Mouse (Mus musculus) forebrain, embryonic 15.5 days (tissue): ENCODE measurements around the gene Itih3. TPM values are rescaled to one million over a fixed set of nuclear protein-coding genes. Genes with fewer than 3 reads are reported as not detected.

Experiments used
- ATAC-seq: fragments of 200-750 bp; cut with Nextera tagmentation; replicated peaks from 2 replicates; pipeline ENCODE4 v1.8.0; 2017; ENCODE audit warnings: mild to moderate bottlenecking, moderate TSS enrichment, moderate library complexity
- H3K27ac ChIP-seq: fragments of 300-500 bp; sonication (generic); replicated peaks from 2 replicates; pipeline ENCODE4 v1.5.1; 2015; ENCODE audit warnings: mild to moderate bottlenecking, inconsistent platforms
- H3K27me3 ChIP-seq: fragments of 300-500 bp; sonication (generic); 2 replicates; pipeline ENCODE4 v1.6.1; 2015; ENCODE audit warnings: inconsistent platforms
- H3K36me3 ChIP-seq: fragments of 300-500 bp; sonication (generic); 2 replicates; pipeline ENCODE4 v1.6.1; 2015; ENCODE audit warnings: mild to moderate bottlenecking, inconsistent platforms
- H3K4me1 ChIP-seq: fragments of 300-500 bp; sonication (generic); 2 replicates; pipeline ENCODE4 v1.6.1; 2015; ENCODE audit warnings: inconsistent platforms
- H3K4me2 ChIP-seq: fragments of 300-500 bp; sonication (generic); replicated peaks from 2 replicates; pipeline ENCODE4 v1.6.1; 2015; ENCODE audit warnings: mild to moderate bottlenecking, inconsistent platforms
- H3K4me3 ChIP-seq: fragments of 300-500 bp; sonication (generic); 2 replicates; pipeline ENCODE4 v1.5.1; 2015; ENCODE audit warnings: mild to moderate bottlenecking, inconsistent platforms
- H3K9ac ChIP-seq: fragments of 300-500 bp; sonication (generic); replicated peaks from 2 replicates; pipeline ENCODE4 v1.6.1; 2015; ENCODE audit warnings: mild to moderate bottlenecking, inconsistent platforms
- H3K9me3 ChIP-seq: fragments of 300-500 bp; sonication (generic); 2 replicates; pipeline ENCODE4 v1.6.1; 2016; ENCODE audit warnings: inconsistent platforms
- WGBS: fragments of 180-500 bp; shearing (Covaris S2); methylation state at CpG from one replicate; pipeline ENCODE4 v1.1.7; 2015; ENCODE audit warnings: mixed read lengths; 5-methylcytosine and 5-hydroxymethylcytosine counted together
- polyA plus RNA-seq: library from polyadenylated mRNA; unstranded; fragments of >200 nt; fragmentation: Nextera tagmentation; extraction: Ambion mirVana; gene quantifications from 2 replicates; pipeline ENCODE4 v1.2.1, GENCODE M21; 2015

Gene Itih3
- 0.38 and 0.53 TPM in 2 replicates for polyA plus RNA-seq

DNA sequence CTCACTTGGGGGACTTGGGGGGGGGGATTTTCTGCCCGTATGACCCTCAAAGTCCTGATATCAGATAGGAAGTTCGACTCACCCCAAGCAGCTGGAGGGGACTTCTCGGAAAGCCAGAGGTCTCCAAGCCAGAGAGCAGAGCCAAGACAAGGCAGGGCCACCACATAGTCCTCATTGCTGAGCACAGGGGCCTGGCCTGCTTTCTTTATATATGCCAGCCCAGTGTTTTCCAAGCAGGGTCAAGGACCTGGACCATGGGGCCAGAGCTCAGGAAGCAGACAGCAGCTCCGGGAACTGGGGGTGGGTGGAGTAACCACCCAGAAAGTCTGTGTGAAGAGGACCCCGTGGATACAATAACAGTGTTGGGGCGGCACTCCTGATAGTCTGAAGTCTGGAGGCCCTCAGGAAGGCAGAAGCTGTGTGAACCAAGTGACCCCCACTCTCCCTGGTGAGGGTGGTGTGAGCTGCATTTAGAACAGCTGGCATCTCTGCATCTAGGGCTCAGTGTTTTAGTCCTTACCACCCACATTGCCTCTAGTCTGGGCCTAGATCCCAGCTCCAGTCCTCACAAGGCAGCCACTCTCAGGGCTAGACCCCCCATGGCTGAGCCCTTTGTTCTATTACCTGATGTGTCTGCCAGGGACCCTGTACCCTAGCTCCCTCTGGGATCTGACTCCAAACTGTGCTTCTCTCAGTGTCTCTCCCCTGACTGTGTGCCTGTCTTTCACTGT, at the start of gene Itih3:
Gene Itih3 (minus strand): TSS at position 386 of the 731 bp plus-strand sequence.
- H3K27me3 ChIP-seq = no peaks in the 10 kb centered on the region
- ATAC-seq = no peak
- H3K4me2 ChIP-seq = no peak within 1 kb of the TSS
- no peaks in the 10 kb centered on the region for H3K9me3 ChIP-seq
- no peak within 1 kb of the TSS for H3K4me3 ChIP-seq
- no peak within 1 kb of the TSS for H3K27ac ChIP-seq
- H3K9ac ChIP-seq = no peak within 1 kb of the TSS
- WGBS = 71% methylated on average over 6 of the region's 6 CpGs
- no peaks in the 10 kb centered on the region for H3K36me3 ChIP-seq
- peaks cover 10% of the 10 kb centered on the region for H3K4me1 ChIP-seq

DNA sequence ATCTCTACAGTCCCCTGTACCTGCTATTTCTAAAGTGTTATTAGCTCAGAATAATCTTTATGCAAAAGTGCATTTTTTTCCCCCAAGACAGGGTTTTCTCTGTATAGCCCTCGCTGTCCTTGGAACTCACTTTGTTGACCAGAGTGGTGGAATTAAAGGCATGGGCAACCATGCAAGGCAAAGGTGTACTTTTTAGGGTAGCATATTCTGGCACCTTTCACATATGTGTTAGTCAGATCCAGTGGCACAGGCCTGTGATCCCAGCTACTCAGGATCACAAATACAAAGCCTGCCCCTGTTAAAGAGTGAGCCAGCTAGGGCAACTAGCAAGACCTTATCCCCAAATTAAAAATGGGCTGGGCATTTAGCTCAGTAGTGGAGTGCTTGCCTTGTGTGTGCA, 36.8 kb upstream of the Itih3 start:
- ATAC-seq = no peak
- H3K4me2 ChIP-seq = no peak overlapping the region
- no peaks in the 10 kb centered on the region for H3K4me1 ChIP-seq
- no peak overlapping the region for H3K9ac ChIP-seq
- no peak overlapping the region for H3K27ac ChIP-seq
- H3K4me3 ChIP-seq = no peak overlapping the region
- no peaks in the 10 kb centered on the region for H3K9me3 ChIP-seq
- 74% methylated on average over 1 of the region's 1 CpGs for WGBS
- peaks cover 21% of the 10 kb centered on the region for H3K36me3 ChIP-seq
- no peaks in the 10 kb centered on the region for H3K27me3 ChIP-seq

DNA sequence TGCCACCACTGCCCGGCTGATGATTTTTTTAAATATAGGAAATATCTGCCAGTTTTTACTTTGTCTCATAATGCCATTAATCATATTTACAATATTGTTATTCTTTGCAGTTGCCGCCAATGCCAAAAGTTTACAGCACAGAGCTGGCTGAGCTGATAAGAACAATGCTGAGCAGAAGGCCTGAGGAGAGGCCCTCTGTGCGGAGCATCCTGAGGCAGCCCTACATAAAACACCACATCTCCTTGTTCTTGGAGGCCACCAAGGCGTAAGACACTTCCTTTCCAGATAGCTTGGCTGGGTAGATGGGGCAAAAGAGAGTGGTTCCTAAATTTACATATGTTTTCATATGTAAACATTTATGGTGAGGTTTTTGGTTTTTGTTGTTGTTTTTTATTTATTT, 35.5 kb upstream of the Itih3 start:
- Histone ChIP-seq H3K9me3 (no peaks in the 10 kb centered on the region), H3K27me3 (no peaks in the 10 kb centered on the region), H3K27ac (no peak overlapping the region), H3K36me3 (peaks cover 25% of the 10 kb centered on the region), H3K4me1 (no peaks in the 10 kb centered on the region), H3K4me2 (no peak overlapping the region), H3K4me3 (no peak overlapping the region), H3K9ac (no peak overlapping the region)
- WGBS = 96% methylated on average over 4 of the region's 4 CpGs
- ATAC-seq = no peak

DNA sequence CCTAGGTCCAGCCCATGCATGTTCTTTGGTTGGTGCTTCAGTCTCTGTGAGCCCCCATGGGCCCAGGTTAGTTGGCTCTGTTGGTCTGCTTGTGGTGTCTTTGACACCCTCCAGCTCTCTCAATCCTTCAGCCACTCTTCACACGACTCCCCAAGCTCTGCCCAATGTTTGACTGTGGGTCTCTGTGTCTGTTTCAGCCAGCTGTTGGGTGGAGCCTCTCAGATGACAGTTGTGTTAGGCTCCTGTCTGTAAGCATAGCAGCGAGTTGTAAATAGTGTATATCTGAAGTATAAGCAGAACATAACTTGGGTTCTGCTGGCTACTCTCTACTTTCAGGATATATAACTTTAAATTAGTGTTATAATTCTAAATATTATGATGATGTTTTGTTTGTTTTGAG, 35.0 kb upstream of the Itih3 start:
- Histone ChIP-seq H3K27ac (no peak overlapping the region), H3K4me3 (no peak overlapping the region), H3K9me3 (no peaks in the 10 kb centered on the region), H3K4me1 (no peaks in the 10 kb centered on the region), H3K27me3 (no peaks in the 10 kb centered on the region), H3K36me3 (peaks cover 25% of the 10 kb centered on the region), H3K9ac (no peak overlapping the region), H3K4me2 (no peak overlapping the region)
- WGBS = 90% methylated on average over 2 of the region's 2 CpGs
- ATAC-seq = no peak

DNA sequence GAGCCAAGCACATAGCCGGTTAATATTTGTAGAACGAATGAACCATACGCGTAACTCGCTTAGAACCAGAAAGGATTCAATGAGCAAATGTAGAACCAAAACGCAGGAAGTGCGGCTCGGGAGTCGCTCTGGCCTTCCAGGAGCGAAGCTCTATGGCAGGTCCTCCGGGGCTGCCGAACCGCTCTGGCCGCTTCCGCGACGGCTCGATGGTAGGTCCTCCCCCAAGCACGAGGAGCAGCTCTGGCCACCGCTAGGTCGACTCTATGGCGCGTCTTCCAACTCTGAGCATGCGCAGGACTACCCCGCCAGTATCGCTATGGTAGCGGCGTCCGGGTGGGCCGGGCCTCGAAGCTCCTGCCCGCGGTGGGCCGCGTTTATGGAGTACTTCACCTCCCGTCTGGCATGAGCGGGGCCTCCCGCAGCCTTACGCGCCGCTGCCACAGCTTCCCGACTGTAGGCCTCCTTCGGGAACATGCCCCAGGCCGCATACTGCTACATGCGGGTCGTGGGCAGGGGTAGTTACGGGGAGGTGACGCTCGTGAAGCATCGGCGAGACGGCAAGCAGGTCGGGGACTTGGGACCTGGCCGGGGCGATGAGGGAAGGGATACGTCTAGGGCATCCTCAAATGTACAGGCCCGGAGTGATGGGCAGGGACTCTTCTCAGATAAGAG, 27.7 kb upstream of the Itih3 start, which contains the start of gene Nek4:
Gene Nek4 (plus strand): TSS at position 224 of the 672 bp plus-strand sequence.
- under 1% methylated on average over 57 of the region's 57 CpGs for WGBS

DNA sequence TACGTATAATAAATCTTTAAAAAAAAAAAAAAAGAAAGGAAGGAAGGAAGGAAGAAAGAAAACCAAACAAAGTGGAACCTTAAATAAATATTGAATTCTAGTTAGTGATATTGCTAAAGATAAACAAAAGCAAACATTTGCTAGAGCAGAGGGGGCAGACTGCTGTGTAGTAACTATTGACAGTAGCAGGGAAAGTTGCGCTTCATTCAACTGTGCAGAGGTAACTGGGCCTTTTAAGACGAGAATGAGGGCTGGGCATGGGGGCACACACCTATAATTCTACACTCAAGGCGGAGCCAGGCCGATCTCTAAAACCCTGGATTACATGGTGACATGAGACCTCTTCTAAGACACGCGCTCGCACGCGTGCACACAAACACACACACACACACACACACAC, 26.4 kb upstream of the Itih3 start:
- no peaks in the 10 kb centered on the region for H3K27me3 ChIP-seq
- no peak overlapping the region for H3K4me3 ChIP-seq
- ATAC-seq = no peak
- H3K36me3 ChIP-seq = 0 out of 2 replicates have a peak, but pooled peaks cover 4% of the 10 kb centered on the region
- no peak overlapping the region for H3K4me2 ChIP-seq
- H3K27ac ChIP-seq = no peak overlapping the region
- H3K9ac ChIP-seq = no peak overlapping the region
- WGBS = 98% methylated on average over 10 of the region's 10 CpGs
- no peaks in the 10 kb centered on the region for H3K9me3 ChIP-seq
- H3K4me1 ChIP-seq = peaks cover 8% of the 10 kb centered on the region

More for the DNA sequence above, 27.7 kb upstream of the Itih3 start, which contains the start of gene Nek4:
- H3K36me3 ChIP-seq = 0 out of 2 replicates have a peak, but pooled peaks cover 4% of the 10 kb centered on the region
- H3K9ac ChIP-seq = peak within 1 kb of the TSS; percentile 89
- H3K4me2 ChIP-seq = peak within 1 kb of the TSS; percentile 63
- peak; percentile 100 for ATAC-seq
- H3K27ac ChIP-seq = peak within 1 kb of the TSS; percentile 76
- no peaks in the 10 kb centered on the region for H3K9me3 ChIP-seq
- H3K27me3 ChIP-seq = no peaks in the 10 kb centered on the region
- peaks cover 8% of the 10 kb centered on the region for H3K4me1 ChIP-seq
- H3K4me3 ChIP-seq = peak within 1 kb of the TSS; percentile 77

DNA sequence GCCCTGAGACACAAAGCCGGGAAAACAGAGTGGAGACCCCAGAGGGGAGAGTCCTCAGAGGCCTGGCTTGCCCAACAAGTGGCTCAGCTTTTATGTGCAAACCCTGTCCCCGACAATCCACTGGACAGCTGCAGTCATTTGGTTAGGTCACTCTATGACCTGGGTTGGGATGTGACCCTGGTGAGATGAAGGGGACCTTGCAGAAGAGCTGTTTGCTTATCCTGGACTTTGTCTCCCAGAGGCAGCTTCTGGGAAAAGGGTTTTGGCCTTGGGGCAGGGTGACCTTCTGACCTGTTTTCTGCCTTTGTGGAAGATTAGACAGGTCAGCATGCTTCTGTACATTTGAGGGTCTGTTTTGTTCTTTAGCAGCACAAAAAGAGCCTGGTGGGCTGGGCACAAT, 21.2 kb upstream of the Itih3 start:
- Histone ChIP-seq H3K9ac (no peak overlapping the region), H3K4me2 (no peak overlapping the region), H3K27ac (no peak overlapping the region), H3K27me3 (no peaks in the 10 kb centered on the region), H3K9me3 (no peaks in the 10 kb centered on the region), H3K4me3 (no peak overlapping the region), H3K36me3 (no peaks in the 10 kb centered on the region), H3K4me1 (no peaks in the 10 kb centered on the region)
- ATAC-seq = no peak
- WGBS = 79% methylated on average over 2 of the region's 2 CpGs

DNA sequence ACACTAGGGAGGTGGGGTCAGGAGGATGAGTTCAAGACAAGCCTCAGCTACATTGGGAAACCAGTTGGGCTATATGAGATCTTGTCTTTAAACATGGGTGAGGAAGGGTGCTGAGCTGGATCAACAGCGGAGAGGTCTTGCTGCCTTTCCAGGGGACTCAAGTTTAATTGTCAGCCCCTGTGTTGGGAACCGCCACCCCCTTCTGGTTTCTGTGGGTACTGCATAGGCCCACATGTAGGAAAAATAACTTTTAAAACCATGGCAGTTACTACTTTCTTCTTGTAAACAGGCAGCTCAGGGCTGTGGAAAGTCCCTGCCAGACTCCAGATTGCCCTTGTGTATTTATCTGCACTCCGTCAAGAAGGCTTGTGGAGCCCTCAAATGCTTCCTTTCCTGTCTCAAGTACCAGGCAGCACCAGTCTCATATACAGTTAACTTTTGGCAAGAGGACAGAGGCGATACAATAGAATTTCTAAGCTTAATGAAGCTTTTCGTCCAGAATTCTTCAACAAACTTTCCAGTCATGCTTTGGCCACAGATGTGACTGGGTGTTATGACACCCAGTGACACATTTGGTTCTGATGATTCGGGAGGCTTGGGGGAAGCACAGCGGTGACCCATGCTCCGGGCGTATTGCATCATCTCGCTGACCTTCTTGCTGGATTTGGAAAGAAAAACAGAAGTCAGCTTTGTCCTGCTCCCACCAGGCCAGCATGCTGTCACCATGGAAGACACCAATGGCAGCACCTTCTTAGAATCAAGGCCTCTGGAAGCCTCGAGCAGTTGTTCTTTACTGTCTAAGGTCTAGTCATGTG, 20.5 kb upstream of the Itih3 start:
- no peak overlapping the region for H3K27ac ChIP-seq
- H3K36me3 ChIP-seq = no peaks in the 10 kb centered on the region
- ATAC-seq = no peak
- no peak overlapping the region for H3K4me3 ChIP-seq
- no peaks in the 10 kb centered on the region for H3K9me3 ChIP-seq
- no peak overlapping the region for H3K9ac ChIP-seq
- H3K27me3 ChIP-seq = no peaks in the 10 kb centered on the region
- no peaks in the 10 kb centered on the region for H3K4me1 ChIP-seq
- 65% methylated on average over 11 of the region's 11 CpGs for WGBS
- no peak overlapping the region for H3K4me2 ChIP-seq

DNA sequence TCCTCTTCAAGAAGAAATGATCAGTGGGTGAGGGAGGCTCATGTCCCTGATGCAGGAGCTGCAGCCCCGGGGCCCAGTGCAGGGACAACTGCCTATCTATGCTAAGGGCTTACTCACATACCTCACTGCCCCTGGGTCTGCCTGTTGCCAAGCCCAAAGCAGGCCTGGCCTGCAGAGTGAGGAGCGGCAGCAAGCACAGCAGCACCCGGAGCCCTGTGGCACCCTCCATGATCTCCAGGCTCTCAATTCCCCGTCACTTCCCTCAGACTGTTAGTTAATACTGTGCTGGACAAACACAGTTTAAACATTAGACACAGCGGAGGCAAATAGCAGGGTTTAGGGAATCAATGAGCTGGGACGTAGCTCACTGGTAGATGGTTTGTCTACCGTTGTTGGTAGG, 19.5 kb upstream of the Itih3 start, which contains the start of gene Itih1:
Gene Itih1 (minus strand): TSS at position 252 of the 400 bp plus-strand sequence.
- H3K9ac ChIP-seq = no peak within 1 kb of the TSS
- no peaks in the 10 kb centered on the region for H3K36me3 ChIP-seq
- no peak within 1 kb of the TSS for H3K27ac ChIP-seq
- H3K4me3 ChIP-seq = no peak within 1 kb of the TSS
- no peaks in the 10 kb centered on the region for H3K27me3 ChIP-seq
- H3K9me3 ChIP-seq = no peaks in the 10 kb centered on the region
- 88% methylated on average over 7 of the region's 7 CpGs for WGBS
- no peak for ATAC-seq
- H3K4me2 ChIP-seq = no peak within 1 kb of the TSS
- H3K4me1 ChIP-seq = no peaks in the 10 kb centered on the region

DNA sequence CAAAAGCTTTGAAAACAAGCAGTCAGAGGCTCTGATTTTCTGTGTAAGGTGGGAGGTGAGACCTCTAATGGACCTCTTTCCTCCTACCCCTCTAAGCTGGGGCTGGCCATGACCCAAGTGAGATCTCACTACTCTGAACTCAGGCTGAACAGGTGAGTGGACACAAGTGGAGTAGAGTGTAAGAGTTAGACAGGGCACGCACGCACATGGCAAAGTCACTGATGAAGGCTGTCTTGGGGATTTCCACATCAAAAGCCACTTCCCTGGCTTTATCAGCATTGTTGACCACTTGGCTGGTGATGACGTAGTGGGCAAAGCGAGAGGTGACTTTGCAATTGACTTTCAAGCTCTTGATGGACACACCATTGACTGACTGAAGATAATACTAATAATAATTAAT, 18.7 kb upstream of the Itih3 start:
- no peaks in the 10 kb centered on the region for H3K36me3 ChIP-seq
- no peak for ATAC-seq
- no peaks in the 10 kb centered on the region for H3K9me3 ChIP-seq
- H3K4me1 ChIP-seq = no peaks in the 10 kb centered on the region
- no peaks in the 10 kb centered on the region for H3K27me3 ChIP-seq
- no peak overlapping the region for H3K9ac ChIP-seq
- H3K4me2 ChIP-seq = no peak overlapping the region
- 93% methylated on average over 4 of the region's 4 CpGs for WGBS
- no peak overlapping the region for H3K4me3 ChIP-seq
- no peak overlapping the region for H3K27ac ChIP-seq

DNA sequence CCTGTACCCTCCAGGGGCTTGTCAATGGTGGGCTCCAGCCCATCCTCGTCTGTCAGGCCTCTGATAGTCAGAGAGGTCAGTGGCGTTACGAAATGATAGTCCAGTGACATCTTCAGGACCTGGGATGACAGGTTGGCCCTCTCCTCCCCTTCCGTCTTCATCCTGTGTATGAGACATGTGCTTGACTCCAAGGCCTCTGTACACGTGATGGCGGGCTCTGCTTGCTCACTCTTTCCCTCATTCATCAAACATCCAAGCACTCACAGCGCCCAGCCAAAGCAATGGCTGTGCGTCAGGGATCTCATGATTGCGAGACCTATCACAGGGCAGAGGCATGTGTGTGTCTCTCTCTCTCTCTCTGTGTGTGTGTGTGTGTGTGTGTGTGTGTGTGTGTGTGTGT, 9.8 kb upstream of the Itih3 start:
- H3K27me3 ChIP-seq = no peaks in the 10 kb centered on the region
- no peak overlapping the region for H3K9ac ChIP-seq
- no peaks in the 10 kb centered on the region for H3K36me3 ChIP-seq
- ATAC-seq = no peak
- no peaks in the 10 kb centered on the region for H3K9me3 ChIP-seq
- 86% methylated on average over 9 of the region's 9 CpGs for WGBS
- no peak overlapping the region for H3K27ac ChIP-seq
- no peak overlapping the region for H3K4me2 ChIP-seq
- no peak overlapping the region for H3K4me3 ChIP-seq
- H3K4me1 ChIP-seq = no peaks in the 10 kb centered on the region

DNA sequence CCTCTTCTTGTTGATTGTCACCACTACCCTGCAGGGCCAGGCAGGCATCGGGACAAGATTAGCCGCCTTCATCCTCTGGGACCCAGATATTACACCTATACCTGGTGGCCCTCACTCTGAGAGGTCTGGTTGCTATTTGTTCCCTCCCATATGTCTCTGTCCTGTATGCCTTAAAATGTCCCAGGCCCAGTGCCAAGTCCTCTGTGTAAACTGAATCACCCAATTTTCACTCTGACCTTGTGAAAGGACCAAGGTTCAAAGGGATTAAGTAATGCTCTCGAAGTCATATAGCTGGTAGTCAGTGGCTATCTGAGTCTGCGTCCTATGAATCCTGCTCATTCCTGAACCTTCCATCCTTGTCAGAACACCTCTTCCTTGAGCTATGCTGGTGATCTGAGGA, 6.8 kb upstream of the Itih3 start:
- no peak for ATAC-seq
- H3K9me3 ChIP-seq = no peaks in the 10 kb centered on the region
- H3K4me2 ChIP-seq = no peak overlapping the region
- no peak overlapping the region for H3K27ac ChIP-seq
- no peaks in the 10 kb centered on the region for H3K27me3 ChIP-seq
- H3K36me3 ChIP-seq = no peaks in the 10 kb centered on the region
- WGBS = 87% methylated on average over 4 of the region's 4 CpGs
- no peak overlapping the region for H3K4me3 ChIP-seq
- no peaks in the 10 kb centered on the region for H3K4me1 ChIP-seq
- H3K9ac ChIP-seq = no peak overlapping the region
